Mouse (Mus musculus) megakaryocyte, embryonic 14.5 days (primary cell): Measurements from ENCODE around the gene Sh3bgrl2.

ENCODE experiments used
- FLI1 ChIP-seq: IDR thresholded peaks from 2 replicates; pipeline ENCODE4 v1.6.1; 2012; ENCODE audit warnings: low read length, inconsistent platforms, mixed read lengths
- GATA1 ChIP-seq: IDR thresholded peaks from 3 replicates; pipeline ENCODE4 v1.6.1; 2012; ENCODE audit warnings: mixed read lengths, low read length, inconsistent platforms, borderline replicate concordance

DNA sequence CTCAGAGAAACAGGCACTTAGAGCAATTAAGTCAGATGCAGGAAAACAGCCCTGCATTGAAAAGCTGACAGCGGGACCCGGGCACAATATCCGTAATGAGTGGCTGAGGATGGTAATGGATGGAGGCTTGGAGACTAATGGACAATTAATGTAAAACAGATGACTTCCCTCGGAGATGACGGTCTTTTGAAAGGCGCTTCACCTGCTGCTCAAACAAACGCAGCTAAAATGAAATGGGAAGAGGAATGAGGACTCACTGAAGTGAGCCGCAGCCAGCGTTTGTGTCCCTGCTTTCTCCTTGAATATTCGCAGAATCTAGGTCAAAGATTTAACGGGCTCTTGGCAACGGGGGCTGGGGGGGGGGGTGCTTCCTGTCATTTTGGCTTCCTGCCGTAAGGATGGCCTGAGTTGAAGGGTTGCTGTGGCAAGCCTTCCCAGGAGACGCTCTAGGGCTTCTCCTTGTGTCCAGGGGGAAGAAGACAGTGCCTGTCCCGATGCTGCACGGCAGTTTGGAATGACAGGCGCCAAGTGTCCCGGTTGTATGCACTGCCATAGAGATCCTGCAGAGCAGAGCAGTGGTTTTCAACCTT is 138.5 kb downstream of the Sh3bgrl2 start:
- TF ChIP-seq GATA1 (no peak), FLI1 (no peak)
